Mouse (Mus musculus): ENCODE results near the gene Col4a2.

Col4a2 gene

GRCm38 (mm10) chr8:11387282-11387681, 74.7 kb downstream of the Col4a2 start:
- DNase-seq = no peak

DNA sequence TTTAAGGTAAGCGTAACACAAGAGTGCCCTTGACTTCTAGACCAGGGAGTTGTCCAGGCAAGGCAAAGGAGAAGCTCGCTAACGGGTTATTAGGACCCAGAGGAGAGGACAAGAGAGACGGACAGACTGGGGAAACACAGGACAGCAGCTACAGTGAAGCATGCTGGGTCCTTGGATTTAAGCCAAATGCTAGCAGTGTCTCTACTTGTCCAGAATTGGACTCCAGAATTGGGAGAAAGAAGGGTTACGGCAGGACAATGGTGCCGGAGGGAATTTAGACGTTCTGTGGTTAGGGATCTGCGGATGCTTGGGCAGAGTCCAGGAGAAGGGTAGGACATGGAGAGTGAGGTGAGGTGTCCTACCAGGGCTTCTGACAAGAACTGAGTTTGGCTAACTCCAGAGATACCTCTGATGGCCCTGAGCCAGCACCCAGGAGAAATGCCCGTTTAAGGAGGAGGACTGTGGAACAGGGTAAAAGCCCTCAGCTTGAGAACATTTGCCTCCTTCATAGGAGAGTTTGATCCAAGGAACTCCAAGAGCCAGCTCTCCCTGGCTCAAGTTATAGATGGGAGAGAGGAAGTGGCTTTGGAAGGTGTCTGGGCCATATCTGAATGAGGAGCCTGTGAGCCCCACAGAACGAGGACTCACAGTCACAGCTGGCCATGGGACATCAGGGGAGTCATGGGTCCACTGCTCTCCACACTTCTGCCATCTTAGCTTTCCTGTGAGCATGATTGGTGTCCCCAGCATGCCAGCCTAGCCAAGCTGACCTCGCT, 76.9 kb downstream of the Col4a2 start:
- DNase-seq = no peak

DNA sequence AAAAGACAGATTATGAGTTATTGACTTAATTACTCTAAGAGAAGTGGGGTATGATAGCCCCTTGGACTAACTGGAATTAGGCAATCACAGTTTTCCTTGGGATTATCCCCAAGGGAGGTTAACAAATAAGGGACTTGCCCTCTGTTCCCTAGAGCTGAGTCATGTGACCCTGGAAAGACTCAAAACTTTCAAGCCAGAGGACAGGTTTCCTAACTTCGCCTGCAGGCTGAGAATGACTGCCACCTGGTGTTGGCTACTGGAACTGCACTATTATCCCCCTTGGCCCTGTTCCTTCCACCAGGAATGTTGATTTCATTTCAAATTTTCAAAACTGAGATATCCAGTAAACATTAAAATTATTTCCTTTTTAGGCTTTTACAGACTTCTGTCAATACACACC, 80.1 kb downstream of the Col4a2 start:
- peak; percentile 26 to 39 for DNase-seq

DNA sequence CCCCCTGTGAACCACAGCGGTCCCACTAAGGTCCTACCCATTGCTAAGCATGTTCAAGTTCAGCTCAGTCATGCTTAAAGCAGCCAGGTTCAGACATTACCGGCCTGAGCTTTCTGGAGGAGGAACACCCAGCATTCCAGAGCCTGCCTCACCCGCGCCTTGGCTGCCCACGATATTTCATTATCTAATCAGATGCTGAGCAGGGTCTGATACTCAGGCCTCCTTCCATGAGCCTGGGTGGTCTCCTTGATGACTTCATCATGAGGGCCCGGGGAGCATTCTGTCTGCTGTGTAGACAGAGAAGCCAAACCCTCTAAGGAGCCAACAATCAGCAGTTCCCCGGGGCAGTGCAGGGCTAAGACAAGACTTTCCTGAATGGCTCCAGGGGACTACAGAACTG, 80.6 kb downstream of the Col4a2 start:
- DNase-seq = peak in 1 of 2 experiments; percentile 14

GRCm38 (mm10) chr8:11393607-11394006, 81.0 kb downstream of the Col4a2 start:
- no peak for DNase-seq

GRCm38 (mm10) chr8:11394773-11395172, 82.2 kb downstream of the Col4a2 start:
- no peak for DNase-seq

DNA sequence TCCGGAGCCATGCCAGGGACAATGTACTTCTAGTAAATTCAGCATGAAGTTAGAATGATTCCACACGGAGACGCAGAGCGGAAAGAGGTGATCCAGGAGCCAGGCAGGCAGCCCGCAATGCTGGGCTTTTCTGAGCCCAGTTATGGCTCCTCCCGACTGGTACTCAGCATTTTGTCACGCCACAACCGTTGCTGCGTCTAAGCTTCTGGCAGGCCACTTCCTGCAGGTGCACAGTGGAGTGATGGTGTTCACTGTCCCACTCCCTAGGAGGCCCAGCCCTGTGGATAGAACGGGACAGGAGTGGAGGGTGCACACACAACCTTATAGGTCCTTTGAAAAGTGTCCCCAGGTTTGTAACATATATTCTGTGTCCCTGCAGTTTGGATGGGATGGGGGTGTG, 83.0 kb downstream of the Col4a2 start:
- peak; percentile 27 to 54 for DNase-seq

DNA sequence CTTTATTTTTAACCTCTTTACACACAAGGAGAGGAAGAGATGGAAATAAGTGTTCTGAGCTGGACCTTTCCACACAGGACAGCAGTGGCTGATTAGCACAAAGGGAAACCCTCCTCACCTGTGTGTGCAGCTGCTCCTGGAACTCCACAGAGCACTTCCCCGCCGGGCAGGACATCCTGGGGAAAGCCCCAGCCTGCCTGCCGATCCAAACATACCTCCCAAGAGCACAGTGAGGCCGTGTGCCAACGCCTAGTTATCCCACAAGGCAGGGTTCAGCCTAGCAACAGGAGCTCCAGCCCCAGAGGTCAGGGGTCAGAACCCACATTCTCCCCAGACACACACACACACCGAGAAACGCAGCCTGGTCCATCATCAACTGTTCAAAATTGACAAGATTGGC, 83.5 kb downstream of the Col4a2 start:
- DNase-seq = peak in 1 of 2 experiments; percentile 4

- DNase-seq = no peak
Measured at GRCm38 (mm10) chr8:11397126-11397525, 84.5 kb downstream of the Col4a2 start.

DNA sequence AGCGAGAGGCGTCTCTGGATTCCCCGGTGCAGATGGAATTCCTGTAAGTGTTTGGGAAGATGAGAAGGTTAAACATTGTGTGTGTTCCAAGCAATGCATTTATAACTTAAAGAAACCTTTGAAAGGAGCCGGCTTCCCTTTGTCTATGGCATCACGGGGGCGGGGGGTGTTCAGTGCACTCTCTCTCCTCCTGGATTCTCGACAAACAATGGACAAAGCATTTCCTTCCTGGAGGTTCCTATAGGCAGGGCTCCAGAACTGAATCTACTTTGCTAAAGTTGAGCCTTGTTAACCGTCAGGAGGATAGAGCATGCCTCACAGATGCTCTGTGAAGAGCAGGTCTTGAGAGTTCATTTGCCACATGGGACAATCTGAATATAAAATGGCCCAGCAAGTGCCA, 87.1 kb downstream of the Col4a2 start:
- no peak for DNase-seq

DNA sequence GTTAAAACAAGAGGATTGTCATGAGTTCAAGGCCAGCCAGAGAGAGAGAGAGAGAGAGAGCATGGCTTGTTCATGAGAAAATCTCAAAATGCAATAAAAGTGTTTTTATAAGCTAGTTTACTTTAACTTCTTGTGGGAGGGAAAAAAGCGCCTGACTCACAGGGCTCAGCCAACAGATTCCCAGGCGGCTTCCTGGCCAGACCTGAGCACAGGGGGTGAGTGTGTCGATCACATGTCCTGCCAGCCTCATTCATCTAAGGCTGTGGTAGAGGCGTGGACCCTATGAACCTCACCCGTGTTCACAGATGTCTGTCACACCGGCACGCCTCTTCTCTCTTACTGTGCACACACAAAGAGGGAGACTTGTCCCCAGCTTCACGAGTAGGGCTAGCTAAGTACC, 87.6 kb downstream of the Col4a2 start:
- DNase-seq = no peak

DNA sequence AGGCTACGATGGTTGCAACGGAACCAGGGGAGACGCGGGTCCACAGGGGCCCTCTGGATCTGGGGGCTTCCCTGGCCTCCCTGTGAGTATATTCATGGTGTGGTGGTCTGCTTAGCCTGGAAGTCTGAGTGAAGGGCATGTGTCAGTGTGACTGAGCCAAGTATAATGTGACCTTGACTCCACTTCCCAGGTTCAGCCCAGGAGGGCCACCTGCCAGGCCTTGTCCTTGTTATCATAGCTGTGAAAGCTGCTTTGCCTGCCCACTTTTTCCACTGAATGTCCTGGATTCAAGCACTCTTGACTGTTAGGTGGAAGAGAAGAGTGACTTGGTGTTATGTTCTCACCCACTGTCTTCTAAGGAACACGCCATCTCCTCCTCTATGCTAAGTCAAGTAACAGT, 88.6 kb downstream of the Col4a2 start:
- no peak for DNase-seq

- no peak for DNase-seq
Measured at GRCm38 (mm10) chr8:11402220-11402619, 89.6 kb downstream of the Col4a2 start.

DNA sequence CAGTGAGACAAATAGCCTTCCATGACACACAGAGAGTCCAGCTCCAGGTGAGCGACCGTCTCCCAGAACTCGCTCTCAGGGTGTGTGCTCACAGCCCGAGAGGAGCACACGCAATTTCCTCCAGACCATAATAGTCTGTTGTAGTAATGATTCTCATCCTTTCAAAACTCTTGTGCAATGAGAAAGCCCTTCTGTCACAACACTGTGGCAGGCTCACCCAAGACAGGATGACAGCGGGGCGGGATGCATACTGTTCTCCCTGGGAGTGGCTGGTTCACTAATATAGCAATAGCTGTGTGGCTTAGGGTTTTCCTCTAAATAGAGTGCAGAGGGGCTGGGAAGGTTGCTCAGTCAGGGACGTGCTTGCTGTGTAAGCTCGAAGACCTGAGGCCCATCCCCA, 91.2 kb downstream of the Col4a2 start:
- DNase-seq = no peak

DNA sequence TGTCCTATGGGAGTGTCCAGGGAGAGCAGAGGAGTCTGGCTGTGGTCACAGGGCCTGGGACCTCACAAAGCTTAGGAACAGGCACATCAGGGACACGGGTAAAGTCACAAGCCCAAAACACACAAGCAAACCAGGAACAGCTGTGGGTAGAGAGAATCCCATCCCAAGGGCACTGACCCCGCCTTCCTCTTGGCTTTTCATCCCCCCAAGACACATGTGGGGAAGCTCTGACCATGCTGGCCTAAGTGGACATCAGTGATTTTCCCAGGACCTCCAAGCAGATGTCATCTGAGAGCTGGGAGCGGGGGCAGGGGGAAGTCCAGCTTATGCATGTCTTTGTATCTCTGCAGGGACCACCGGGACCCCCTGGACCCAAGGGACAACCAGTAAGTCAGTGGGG, 92.0 kb downstream of the Col4a2 start:
- DNase-seq = no peak

- DNase-seq = no peak
Measured at GRCm38 (mm10) chr8:11405722-11406481, 93.3 kb downstream of the Col4a2 start.

DNA sequence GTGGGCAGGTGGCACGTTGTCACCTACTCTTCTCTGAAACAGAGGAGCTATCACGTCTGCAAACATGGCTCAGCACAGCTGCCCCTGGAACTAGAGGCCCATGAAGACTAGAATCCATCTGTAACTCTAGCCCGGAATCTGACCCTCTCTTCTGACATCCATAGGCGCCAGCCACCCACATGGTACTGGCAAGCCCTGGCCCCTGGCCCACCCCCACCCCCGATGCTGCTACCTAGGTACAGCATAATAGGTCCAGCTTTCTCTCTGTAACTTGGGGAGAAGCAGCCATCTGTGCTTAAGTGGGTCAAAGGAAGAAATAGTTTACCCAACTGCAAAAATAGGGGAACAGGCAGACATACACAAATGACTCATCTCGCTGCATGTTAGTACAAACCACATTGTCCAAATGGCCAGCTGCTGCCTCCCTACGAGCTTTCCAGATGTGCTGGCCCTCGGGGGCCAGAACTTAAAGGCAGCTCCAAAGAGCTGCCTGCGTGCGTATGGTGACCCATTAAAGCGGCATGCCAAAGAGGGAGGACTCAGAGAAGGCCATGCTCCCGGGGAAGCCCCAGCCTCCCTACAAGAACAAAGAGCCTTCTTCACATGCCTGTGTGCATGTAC, 99.0 kb downstream of the Col4a2 start:
- no peak for DNase-seq

DNA sequence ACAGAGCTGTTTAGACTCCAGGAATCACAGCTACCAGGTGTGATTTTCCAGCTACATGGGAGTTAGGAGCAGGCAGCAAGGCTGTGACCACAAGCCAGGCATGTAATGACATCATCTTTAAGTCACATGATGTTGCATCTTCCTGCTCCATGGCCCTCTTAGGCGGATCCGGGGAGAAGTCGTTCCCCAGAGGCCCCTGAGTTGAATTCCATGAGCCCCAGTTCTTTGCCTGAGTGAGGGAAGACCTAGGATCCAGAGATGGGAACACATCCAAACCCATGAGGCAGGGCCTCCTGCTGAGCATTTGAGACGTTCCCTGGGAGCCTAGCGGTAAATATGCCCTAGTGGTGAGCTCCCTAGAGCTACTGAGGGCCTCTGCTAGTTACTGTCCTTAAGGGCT, 99.8 kb downstream of the Col4a2 start:
- DNase-seq = no peak

GRCm38 (mm10) chr8:11414304-11414703, 101.7 kb downstream of the Col4a2 start:
- no peak for DNase-seq

GRCm38 (mm10) chr8:11415089-11415488, 102.5 kb downstream of the Col4a2 start:
- no peak for DNase-seq

DNA sequence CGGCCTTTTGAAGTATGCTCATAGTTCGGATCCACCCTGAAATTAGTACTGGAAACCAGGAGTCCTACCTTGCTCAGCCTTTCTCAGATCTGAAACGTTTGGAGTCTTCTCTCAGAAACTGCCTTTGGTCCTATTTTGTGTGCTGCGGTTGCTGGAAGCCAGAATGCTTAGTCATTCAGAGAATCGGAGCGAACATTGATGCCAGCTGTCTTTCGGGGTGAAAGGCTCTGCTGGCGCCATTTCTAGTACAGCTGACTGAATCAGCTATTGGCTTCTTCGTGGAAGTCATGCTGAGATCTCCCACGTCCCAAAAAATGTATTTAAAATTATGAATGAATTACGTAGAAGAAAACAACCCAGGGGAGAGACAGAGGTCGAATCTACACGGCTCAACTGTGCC, 105.2 kb downstream of the Col4a2 start:
- DNase-seq = no peak

DNA sequence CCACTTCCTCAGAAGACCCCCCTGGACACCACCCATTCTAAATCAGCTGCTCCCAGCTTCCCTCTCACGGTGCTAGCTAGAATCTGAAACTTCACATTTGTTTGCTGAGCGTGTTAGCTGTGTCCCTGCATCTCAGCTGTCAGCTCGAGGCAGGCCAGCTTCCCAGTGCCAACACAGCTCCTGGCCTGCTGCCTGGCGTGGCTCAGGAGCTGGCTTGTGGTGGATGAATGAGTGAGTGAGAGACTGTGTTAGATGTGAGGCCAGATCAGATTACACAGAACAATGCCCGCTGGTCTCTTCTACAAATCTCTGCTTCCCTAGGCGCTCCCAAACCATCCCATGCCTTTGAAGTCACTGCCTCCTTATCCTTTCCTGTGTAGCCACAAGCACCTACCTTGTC, 106.6 kb downstream of the Col4a2 start:
- no peak for DNase-seq

DNA sequence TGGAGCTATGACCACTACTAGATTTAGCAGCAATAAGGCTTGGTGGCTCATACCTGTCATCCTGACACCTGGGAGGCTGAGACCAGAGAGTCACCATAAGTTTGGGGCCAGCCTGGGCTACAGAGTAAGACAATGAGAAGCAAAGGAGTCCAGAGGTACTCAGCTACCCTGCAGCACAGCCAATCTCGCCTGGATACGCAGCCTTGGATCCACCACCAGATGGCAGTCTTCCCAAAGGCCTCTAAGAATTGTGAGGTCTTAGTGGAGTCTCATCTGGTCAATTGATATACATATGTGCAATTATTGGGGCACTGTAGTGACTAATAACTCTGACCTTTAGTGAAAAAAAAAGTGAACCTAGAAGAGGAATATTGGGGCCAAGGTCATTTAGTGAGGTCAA, 107.0 kb downstream of the Col4a2 start:
- peak; percentile 29 to 35 for DNase-seq

DNA sequence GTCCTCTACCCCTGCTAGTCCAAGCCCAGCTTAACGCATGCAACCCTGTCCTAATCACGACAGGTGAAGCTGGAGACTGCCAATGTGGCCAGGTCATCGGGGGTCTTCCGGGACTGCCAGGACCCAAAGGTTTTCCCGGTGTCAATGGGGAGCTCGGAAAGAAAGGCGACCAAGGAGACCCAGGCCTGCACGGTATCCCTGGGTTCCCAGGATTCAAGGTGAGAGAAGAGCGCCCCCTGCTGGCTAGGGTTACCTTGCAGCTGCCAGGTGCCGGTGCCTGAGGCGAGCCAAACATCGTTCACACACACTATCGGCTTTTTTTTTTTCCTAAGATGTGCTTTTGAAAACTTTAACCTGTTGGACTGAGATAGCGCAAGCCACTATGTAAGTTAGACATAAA, 108.5 kb downstream of the Col4a2 start:
- peak; percentile 46 for DNase-seq
